Mouse (Mus musculus): Measurements from ENCODE around the gene Tctex1d4.

- TF ChIP-seq CTCF (IDR thresholded peaks at IDR 0.05; ENCODE audit: borderline replicate concordance, insufficient read depth, low read length) (no peak), POLR2A (IDR thresholded peaks at IDR 0.05; ENCODE audit: low read depth, low read length) (0 out of 2 replicates have a peak, but pooled peaks have one; percentile 13)
These were observed 24.8 kb downstream of the Tctex1d4 start for GRCm38 (mm10) chr4:117151416-117151815.

All from embryonic fibroblast, embryonic 13.5 days (primary cell).